Mouse (Mus musculus) liver, adult 2 months (tissue): ENCODE data around the gene Tead1.

ENCODE experiments used
- CTCF ChIP-seq: fragments of 200-500 bp; IDR thresholded peaks from 2 replicates; pipeline ENCODE4 v1.5.1; 2011; ENCODE audit warnings: low read depth, low read length, control low read depth
- POLR2A ChIP-seq: fragments of 200-500 bp; IDR thresholded peaks from 2 replicates; pipeline ENCODE4 v1.6.1; 2011; ENCODE audit warnings: low read length, control low read depth; ENCODE audit not compliant: insufficient read depth; ENCODE audit errors: extremely low read depth

DNA sequence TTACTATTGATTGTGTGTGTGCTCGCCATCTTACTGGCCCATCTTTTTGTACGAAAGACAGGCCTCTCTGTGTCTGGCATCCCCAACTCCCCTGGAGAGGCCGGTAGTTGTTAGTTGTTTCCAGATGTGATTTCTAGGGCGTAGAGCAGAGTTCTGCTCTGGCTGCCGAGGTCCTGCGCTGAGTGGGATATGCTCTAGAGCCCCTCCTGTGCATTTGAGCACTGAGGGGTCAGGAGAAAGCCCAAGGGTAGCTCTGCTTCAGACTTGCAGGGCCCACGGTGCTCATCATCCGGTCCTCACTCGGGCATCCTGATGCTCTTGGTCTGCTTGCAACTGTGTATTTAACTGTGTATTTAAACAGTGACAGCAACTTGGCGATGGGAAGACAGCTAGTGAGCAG, 7.5 kb downstream of the Tead1 start:
- TF ChIP-seq CTCF (no peak), POLR2A (no peak)
